Mouse (Mus musculus) left cerebral cortex, postnatal 36 days (tissue): ENCODE measurements at regions not wholly inside any gene's neighbourhood (a gene's known extent, or its start where the extent isn't known, plus 50 kb on each side); places are given as distances from the start of the nearest gene placed in this dataset.

Source experiments
- DNase-seq, 2 experiments: peaks; one replicate each; pipeline ENCODE4 v3.0.0; 2021 to 2022; ENCODE audit warnings: low spot score in 2 of 2, mixed read lengths in 1 of 2
- intact Hi-C: fragments of 180-260 bp; cut with DNase I; formaldehyde crosslinking; loops from one replicate; pipeline ENCODE4 v1.15.1; 2025

GRCm38 (mm10) chr7:70300516-70300915 lies 66.0 kb downstream of the Nr2f2 start:
- no peak for DNase-seq
- intact Hi-C loops = no loop called here

- no peak for DNase-seq
- intact Hi-C loops = no loop called here
Measured at GRCm38 (mm10) chr7:70291431-70291830, 75.1 kb downstream of the Nr2f2 start.

- intact Hi-C loops = no loop called here
- no peak for DNase-seq
Measured at GRCm38 (mm10) chr7:70290733-70291320, 75.7 kb downstream of the Nr2f2 start.

- DNase-seq = no peak
- intact Hi-C loops = no loop called here
Measured at GRCm38 (mm10) chr7:70290277-70290676, 76.3 kb downstream of the Nr2f2 start.

GRCm38 (mm10) chr7:70288621-70289020 lies 77.9 kb downstream of the Nr2f2 start:
- intact Hi-C loops = no loop called here
- no peak for DNase-seq

GRCm38 (mm10) chr7:70287891-70288421 lies 78.6 kb downstream of the Nr2f2 start:
- intact Hi-C loops = no loop called here
- DNase-seq = no peak

- DNase-seq = no peak
- intact Hi-C loops = no loop called here
Measured at GRCm38 (mm10) chr7:70286836-70287355, 79.6 kb downstream of the Nr2f2 start.

GRCm38 (mm10) chr7:70285344-70285743 lies 81.2 kb downstream of the Nr2f2 start:
- intact Hi-C loops = no loop called here

GRCm38 (mm10) chr7:70283836-70284235 lies 82.7 kb downstream of the Nr2f2 start:
- no peak for DNase-seq
- intact Hi-C loops = loop anchor here (5.0 kb wide), 2 partner anchors 48 to 112 kb away; no protein-coding TSS in a partner anchor

More at GRCm38 (mm10) chr7:70285344-70285743, 81.2 kb downstream of the Nr2f2 start:
- DNase-seq = no peak

GRCm38 (mm10) chr7:70283166-70283565 lies 83.4 kb downstream of the Nr2f2 start:
- intact Hi-C loops = loop anchor here (5.0 kb wide), 2 partner anchors 49 to 111 kb away; no protein-coding TSS in a partner anchor
- no peak for DNase-seq

GRCm38 (mm10) chr7:70281891-70282515 lies 84.5 kb downstream of the Nr2f2 start:
- intact Hi-C loops = loop anchor here (5.0 kb wide), 2 partner anchors 50 to 110 kb away; no protein-coding TSS in a partner anchor
- no peak for DNase-seq

GRCm38 (mm10) chr7:70281381-70281750 lies 85.2 kb downstream of the Nr2f2 start:
- intact Hi-C loops = loop anchor here (5.0 kb wide), 2 partner anchors 51 to 109 kb away; no protein-coding TSS in a partner anchor
- no peak for DNase-seq

- intact Hi-C loops = loop anchor here (5.0 kb wide), 2 partner anchors 51 to 109 kb away; no protein-coding TSS in a partner anchor
- DNase-seq = no peak
Measured at GRCm38 (mm10) chr7:70280643-70281380, 85.7 kb downstream of the Nr2f2 start.

GRCm38 (mm10) chr7:70279927-70280642 lies 86.5 kb downstream of the Nr2f2 start:
- no peak for DNase-seq
- intact Hi-C loops = loop anchor here (5.0 kb wide), 2 partner anchors 52 to 108 kb away; no protein-coding TSS in a partner anchor

- intact Hi-C loops = no loop called here
- DNase-seq = no peak
Measured at GRCm38 (mm10) chr7:70279101-70279500, 87.4 kb downstream of the Nr2f2 start.

- no peak for DNase-seq
- intact Hi-C loops = no loop called here
Measured at GRCm38 (mm10) chr7:70276078-70276477, 90.5 kb downstream of the Nr2f2 start.

- intact Hi-C loops = no loop called here
- DNase-seq = no peak
Measured at GRCm38 (mm10) chr7:70274312-70274711, 92.2 kb downstream of the Nr2f2 start.

GRCm38 (mm10) chr7:70267075-70267474 lies 99.5 kb downstream of the Nr2f2 start:
- no peak for DNase-seq
- intact Hi-C loops = no loop called here

- intact Hi-C loops = no loop called here
- no peak for DNase-seq
Measured at GRCm38 (mm10) chr7:70256806-70257205, 109.7 kb downstream of the Nr2f2 start.
